Mouse (Mus musculus) embryonic stem cell, embryonic (primary cell): Measurements from ENCODE around the gene Cpox.

Experiments used
- CTCF ChIA-PET, 4 experiments: fragments of 300-600 bp in 2 of 4; fragments of 350-600 bp in 2 of 4; sonication (Branson Sonifier 250); formaldehyde crosslinking; loops; one replicate each; lab custom pipeline; 2022; ENCODE audit warnings: inconsistent platforms in 2 of 4; lab: Charles Lee
- POLR2A ChIA-PET, 4 experiments: fragments of 300-600 bp in 2 of 4; fragments of 350-600 bp in 2 of 4; sonication (Branson Sonifier 250); formaldehyde crosslinking; loops; one replicate each; lab custom pipeline; 2022; ENCODE audit warnings: antibody characterized with exemption in 4 of 4, inconsistent platforms in 1 of 4; lab: Charles Lee

Cpox gene

DNA sequence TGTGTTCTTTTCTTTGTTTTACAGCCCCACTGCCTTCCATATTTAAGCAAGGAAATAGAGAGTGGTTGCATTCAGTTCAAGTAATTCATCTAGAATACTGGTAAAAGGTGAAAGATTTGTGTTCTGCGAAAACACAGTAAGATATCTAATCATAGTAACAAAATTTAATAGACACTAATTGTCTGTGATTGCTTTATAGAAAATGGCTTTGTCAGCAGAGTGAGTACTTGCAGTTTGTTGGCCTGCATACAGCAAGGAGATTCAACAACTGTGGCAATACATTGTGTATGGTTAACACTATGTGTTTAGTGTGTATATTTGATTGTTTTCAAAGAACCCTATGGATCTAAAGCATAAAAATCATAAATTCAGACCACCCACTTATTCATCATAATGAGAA is 43.0 kb downstream of the Cpox start:
- POLR2A ChIA-PET, result no interaction called here
- CTCF ChIA-PET, result no interaction called here

DNA sequence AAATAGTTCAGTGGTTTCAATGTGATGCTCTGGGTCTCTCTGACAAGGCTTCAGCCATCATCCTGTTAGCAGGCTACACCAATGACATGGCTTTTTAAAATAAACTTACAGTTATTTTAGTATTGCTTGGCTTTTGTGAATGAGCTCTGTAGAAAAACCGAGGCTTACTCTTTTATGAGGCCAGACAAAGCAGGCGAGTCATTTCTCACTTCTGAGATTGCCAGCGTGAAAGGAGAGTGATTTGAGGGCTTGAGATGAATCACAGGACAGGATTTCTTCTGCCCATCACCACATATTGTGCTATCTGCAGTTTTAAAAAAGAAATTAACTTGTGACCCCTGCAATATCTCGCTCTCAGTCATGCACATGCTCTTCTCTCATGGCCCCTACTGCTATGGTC is 44.9 kb downstream of the Cpox start:
- CTCF ChIA-PET, result no interaction called here
- POLR2A ChIA-PET, result no interaction called here

DNA sequence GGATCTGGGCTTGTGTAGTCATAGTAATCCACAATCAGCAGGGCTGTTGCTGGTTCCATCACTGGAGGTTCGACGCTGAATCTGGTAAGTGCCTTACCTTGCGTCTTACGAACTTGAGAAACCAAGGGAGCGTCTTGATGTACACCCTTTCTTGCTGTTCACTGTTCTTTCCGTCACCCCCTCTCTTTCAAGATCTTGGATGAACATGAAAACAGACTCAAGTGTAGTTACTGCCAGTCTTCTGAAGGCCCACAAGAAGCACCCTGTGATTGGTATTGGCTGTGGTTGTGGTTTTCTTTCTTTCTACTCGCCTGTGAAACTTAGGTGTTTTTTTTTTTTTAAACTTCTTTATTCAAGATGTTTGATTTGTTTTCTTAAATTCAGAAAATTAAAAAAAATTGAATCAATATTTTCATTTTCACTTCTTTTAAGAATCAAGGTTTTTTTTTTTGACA is 48.6 kb downstream of the Cpox start, which contains the start of gene Gpr15:
Gpr15 (minus strand) TSS at position 405 of the 455 bp plus-strand sequence.
- ChIA-PET POLR2A (interaction anchor here in 2 of 4 experiments (0.9 to 1.8 kb wide), 2 partner anchors 9 kb away, joined by 3 to 4 read pairs; partner anchors contain the start of gene Cldnd1 (in 2 of the 2)), CTCF (no interaction called here)

DNA sequence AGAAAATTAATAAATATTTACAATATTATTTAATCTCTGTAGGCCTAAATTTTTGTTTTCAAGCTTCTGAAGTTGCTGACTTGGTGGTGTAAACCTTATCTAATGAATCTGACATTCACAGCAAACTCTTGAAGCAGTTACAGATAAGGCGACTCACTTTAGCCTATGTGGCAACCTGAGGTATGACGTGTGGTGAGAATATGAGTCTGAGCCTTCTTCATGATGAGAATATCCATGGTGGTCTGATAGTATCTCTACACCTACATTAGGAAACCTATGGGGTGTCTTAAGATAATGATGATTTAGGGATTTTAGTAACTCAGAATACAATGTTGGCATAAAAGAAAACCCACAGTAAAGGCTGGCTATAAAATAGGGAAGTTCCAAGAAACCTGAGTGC is 52.2 kb downstream of the Cpox start:
- POLR2A ChIA-PET, result interaction anchor here in 1 of 4 experiments (0.6 kb wide), 1 partner anchor 52 kb away, joined by 3 read pairs; the partner anchor contains the start of gene Cpox
- CTCF ChIA-PET, result no interaction called here

DNA sequence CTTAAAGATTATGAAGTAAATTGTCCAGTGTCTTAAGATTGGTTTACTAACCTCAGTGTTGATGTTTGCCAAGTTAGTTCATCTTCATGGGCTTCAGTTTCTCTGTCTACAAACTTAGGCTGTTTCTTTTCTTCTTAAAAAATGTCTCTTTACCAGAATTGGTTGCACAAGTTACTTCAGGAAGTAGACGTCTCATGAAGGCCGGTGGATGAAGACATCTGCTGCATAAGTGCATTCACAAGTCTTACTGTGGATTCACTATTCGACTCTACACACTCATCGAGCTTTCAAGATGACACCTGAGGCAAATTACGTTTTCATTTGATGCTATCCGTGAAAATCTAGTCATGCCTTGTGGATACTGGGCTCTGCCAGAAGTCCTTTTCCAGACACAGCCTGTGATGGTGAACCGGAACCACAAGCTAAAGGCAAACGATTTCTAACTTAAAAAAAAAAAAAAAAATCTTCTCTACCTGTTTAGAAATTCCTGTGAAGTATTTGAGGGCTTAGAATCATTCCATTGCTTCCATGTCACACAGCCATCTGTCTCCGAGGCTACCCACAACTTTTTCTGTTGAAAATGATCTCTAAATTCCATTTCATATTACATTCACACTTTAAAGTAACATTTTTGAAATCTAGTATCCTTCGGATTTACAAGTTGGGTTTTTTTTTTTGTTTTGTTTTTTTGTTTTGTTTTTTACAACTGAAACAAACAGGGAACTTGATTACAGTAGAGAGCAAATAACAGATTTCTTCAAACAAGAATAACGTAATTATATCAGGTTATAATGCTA is 56.8 kb downstream of the Cpox start:
- ChIA-PET POLR2A (interaction anchor here in 3 of 4 experiments (0.6 to 1.7 kb wide), 16 partner anchors 9 to 319 kb away, joined by 3 to 9 read pairs (median 4); partner anchors contain the start of genes Cpox (in 2 of the 3) and Dcbld2 (in 2 of the 3)), CTCF (interaction anchor here in 2 of 4 experiments (0.6 to 1.2 kb wide), 2 partner anchors 27 to 57 kb away, joined by 3 read pairs; partner anchors contain the start of gene Cpox (in 1 of the 2))

DNA sequence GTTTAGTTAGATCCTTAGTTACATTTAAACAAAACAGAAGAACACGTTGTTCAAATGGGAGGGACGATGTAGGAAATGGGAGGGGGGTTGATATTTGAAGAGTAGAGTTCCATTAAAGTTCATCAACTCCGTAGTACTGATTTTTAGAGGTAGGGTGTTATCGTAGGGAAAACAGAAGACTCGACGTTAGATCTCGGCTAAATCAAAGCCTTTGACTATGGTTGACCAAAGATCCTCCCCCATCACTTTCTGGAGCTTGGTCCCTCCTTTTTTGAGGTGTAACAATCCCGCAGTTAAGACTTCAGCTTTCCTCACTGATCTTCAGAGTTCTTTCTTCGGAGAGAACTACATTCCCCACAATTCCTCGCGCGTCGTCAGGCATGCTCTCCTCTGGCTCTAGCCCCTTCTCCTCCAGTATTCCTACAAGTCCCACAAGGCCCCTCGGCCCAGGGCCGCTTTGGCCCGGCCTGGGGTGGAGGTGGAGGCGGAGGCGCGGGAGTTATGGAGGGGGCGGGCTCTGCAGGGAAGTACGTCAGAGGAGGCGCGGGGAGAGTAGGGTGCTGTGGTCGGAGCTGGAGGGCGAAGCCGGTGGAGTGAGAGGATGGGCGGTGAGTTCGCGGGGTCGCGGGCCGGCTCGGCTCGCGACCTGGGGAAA is 57.5 kb downstream of the Cpox start, which contains the start of gene Cldnd1:
Cldnd1 (plus strand) TSS at position 434 of the 655 bp plus-strand sequence.
- ChIA-PET CTCF (interaction anchor here (0.6 to 1.6 kb wide), 4 partner anchors 11 to 1116 kb away, joined by 3 to 13 read pairs (median 4); partner anchors contain the start of gene Cpox (in 1 of the 4)), POLR2A (interaction anchor here in 3 of 4 experiments (0.7 to 1.7 kb wide), 14 partner anchors 9 to 320 kb away, joined by 3 to 9 read pairs (median 4); partner anchors contain the start of genes Cpox (in 2 of the 3) and Dcbld2 (in 2 of the 3))

DNA sequence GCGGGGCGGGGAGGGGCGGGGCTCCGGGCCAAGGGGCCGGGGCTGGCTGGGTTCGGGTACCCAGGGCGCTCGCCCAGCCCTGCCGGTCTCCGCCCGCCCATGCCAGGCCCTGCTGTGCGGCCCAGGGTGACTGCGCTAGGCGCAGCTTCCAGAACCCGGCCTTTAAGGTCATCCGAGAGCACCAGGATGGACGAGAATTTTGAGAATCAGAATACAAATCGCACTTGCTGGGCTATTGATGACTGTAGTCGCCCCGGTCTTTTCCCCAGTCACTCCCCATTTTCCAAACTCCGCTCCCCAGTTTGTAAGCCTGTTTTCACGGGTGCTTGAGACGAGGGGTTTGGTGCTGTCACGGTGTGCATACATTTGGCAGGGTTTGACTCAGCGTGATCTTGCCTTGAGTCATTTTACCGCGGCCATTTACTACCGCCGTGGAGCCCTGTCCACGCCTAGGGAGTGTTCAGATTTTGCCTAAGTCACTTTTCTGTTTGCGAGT is 58.1 kb downstream of the Cpox start:
- ChIA-PET POLR2A (interaction anchor here in 3 of 4 experiments (0.7 to 1.7 kb wide), 12 partner anchors 8 to 320 kb away, joined by 3 to 9 read pairs (median 4); partner anchors contain the start of genes Cpox (in 2 of the 3) and Dcbld2 (in 2 of the 3)), CTCF (interaction anchor here in 3 of 4 experiments (0.8 to 1.6 kb wide), 3 partner anchors 10 to 1117 kb away, joined by 3 to 13 read pairs (median 5); partner anchors contain the start of gene Cpox (in 1 of the 3))

DNA sequence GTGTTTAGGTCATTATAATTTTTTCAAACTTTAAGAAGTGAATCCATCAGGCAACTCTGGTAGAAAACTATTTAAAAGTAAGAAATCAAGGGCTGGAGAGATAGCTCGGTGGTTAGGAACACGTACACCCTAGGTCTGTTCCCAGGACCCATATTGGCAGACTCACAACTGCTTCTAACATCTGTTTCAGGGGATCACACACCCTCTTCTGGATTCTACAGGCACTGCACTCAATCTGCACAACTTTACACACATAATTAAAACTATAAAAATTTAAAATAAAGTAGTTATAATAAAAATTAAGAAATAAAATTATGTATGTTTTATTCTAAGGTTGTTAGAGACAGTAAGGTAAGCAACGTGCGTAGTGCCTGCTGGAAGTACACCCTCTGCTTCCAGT is 68.1 kb downstream of the Cpox start:
- CTCF ChIA-PET, result interaction anchor here in 2 of 4 experiments (0.9 to 1.8 kb wide), 2 partner anchors 10 to 104 kb away, joined by 3 to 5 read pairs; no protein-coding TSS in a partner anchor
- POLR2A ChIA-PET, result interaction anchor here in 2 of 4 experiments (0.9 to 2.3 kb wide), 3 partner anchors 10 to 68 kb away, joined by 4 to 8 read pairs (median 7); partner anchors contain the start of genes Cldnd1 (in 2 of the 2) and Cpox (in 1 of the 2)

DNA sequence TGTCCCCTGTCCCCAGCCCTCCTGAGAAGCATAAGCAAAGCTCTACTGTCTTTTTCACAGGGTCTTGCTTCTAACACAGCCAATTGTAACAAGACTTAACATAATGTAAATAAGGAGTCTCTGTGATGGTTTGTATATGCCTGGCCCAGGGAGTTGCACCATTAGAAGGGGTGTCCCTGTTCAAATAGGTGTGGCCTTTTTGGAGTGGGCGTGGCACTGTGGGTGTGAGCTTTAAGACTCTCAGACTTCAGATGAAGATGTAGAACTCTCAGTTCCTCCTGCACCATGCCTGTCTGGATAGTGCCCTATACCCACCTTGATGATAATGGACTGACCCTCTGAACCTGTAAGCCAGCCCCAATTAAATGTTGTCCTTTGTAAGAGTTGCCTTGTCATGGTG is 68.7 kb downstream of the Cpox start:
- CTCF ChIA-PET, result interaction anchor here in 1 of 4 experiments (1.8 kb wide), 1 partner anchor 10 kb away, joined by 5 read pairs; no protein-coding TSS in a partner anchor
- POLR2A ChIA-PET, result interaction anchor here in 2 of 4 experiments (0.9 to 2.3 kb wide), 3 partner anchors 11 to 69 kb away, joined by 4 to 8 read pairs (median 7); partner anchors contain the start of genes Cldnd1 (in 2 of the 2) and Cpox (in 1 of the 2)

DNA sequence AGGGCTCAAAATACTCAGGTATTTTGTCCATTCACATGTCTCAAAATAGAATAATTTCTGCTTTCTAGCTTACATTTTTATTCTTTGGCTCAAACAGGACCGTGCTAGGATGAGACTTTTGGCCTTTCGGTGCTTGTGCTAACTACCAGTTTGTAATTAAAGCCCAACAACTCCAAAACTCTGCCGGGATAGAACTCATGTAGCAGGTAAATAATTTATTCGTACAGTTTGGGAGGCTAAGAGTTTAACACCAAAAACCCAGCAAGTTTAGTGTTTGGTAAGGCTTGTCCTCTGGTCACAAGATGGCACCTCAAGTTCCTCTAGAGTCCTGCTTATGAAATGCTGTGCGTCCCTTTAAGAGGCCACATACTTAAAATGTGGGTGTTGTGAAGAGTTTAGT is 70.7 kb downstream of the Cpox start:
- ChIA-PET POLR2A (no interaction called here), CTCF (no interaction called here)

DNA sequence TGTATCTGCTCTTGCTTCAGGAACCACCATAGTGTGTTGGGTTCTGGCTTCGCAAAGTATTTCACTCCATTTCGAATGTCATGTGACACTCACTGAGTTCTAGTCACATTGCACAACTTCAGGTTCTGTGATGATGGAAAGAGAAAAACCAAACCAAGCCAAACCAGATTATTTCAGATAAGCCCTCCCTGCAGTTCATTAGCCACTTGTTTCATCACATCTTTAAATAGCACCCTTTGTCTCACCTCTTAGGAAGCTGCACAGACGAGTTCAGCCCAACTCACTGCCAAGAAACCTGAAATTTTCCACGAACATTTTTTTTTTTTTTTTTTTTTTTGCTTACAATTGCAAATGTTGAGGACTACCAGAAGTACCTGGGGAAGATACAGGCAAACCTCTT is 76.6 kb downstream of the Cpox start:
- CTCF ChIA-PET, result no interaction called here
- POLR2A ChIA-PET, result no interaction called here

DNA sequence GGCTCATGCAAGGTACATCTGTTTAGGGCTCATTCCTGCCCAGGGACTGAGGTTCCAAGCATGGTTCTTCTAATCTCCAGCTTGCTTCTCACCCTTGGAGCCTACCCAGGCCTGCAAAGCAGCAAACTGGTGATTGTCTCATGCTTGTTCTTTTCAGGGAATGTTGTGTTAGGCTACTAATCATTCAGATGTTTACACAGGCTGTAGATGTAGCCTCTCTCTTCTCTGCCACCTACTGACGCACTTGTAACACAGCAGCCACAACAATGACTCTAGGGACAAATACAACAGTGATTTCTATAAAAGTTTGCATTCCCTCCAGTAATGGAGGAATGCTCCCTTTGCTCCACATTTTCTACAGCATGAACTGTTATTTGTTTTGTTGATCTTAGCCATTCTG is 81.2 kb downstream of the Cpox start:
- POLR2A ChIA-PET, result no interaction called here

DNA sequence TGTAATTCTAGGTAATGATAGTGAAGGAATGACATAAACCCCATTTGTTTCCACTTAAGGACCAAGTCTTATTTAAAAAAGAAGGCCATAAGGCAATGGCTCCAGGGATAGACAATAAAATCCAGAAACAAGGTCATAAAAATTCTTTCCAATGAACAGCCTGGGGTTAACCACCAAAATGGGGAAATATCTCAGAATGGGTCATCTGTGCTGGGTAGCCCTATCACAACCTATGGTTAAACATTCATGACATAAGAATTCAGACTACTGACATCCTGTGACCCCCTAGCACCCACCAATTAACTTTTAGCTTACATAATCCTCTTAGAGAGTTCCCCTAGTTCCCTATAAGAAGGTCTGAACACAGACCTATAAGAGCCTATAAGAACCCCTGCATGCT is 86.1 kb downstream of the Cpox start:
- CTCF ChIA-PET, result interaction anchor here in 1 of 4 experiments (0.7 kb wide), 1 partner anchor 669 kb away, joined by 3 read pairs; no protein-coding TSS in a partner anchor
- POLR2A ChIA-PET, result no interaction called here

More for the DNA sequence above, 81.2 kb downstream of the Cpox start:
- CTCF ChIA-PET, result interaction anchor here in 1 of 4 experiments (0.7 kb wide), 1 partner anchor 514 kb away, joined by 4 read pairs; no protein-coding TSS in a partner anchor

DNA sequence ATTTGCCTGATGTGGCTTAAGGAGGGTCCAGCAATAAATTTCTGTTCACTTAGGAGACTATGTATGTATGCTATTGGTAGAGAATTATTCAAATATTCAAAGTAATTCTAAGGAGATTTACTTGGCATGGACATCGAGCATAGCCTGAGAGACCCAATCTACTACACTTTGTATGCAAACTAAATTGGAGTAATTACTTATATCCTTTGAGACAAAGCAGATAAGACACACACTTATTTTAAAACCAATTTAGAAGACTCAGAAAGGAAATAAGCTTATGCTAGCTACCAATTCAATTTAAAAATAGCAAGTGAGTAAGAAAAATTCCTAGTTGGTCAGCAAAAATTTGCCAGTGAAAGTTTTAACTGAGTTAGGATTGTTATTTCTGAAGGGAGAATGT is 93.0 kb downstream of the Cpox start, which contains the start of gene Olfr172:
Olfr172 (minus strand) TSS at position 101 of the 400 bp plus-strand sequence.
- POLR2A ChIA-PET, result interaction anchor here in 1 of 4 experiments (0.6 kb wide), 1 partner anchor 207 kb away, joined by 3 read pairs; no protein-coding TSS in a partner anchor
- CTCF ChIA-PET, result no interaction called here
